Mouse (Mus musculus) cortical plate, adult 2 months (tissue): ENCODE results near the gene Habp4.

Experiments
- CTCF ChIP-seq: fragments of 200-500 bp; IDR thresholded peaks from 2 replicates; pipeline ENCODE4 v1.5.1; 2011; ENCODE audit warnings: mild to moderate bottlenecking, control low read depth, low read length; ENCODE audit not compliant: insufficient read depth; ENCODE audit errors: extremely low read depth
- POLR2A ChIP-seq: fragments of 200-500 bp; IDR thresholded peaks from 2 replicates; pipeline ENCODE4 v1.6.1; 2011; ENCODE audit warnings: mild to moderate bottlenecking, low read length, control low read depth; ENCODE audit not compliant: insufficient read depth; ENCODE audit errors: extremely low read depth

- TF ChIP-seq CTCF, result no peak
- TF ChIP-seq POLR2A, result peak; percentile 39; the same call in 1 of the 2 replicates
Measured at GRCm38 (mm10) chr13:64152241-64152669, 9.4 kb upstream of the Habp4 start.
